Comparison of ENCODE assay signal across 13 mouse cellular contexts in genomic region chr12:80224241-80224731, GRCm38 (mm10). TPM values are rescaled to one million over a fixed set of nuclear protein-coding genes. Genes with fewer than 3 reads are reported as not detected.
DNase-seq lines count a peak whose midpoint lies in the region; ATAC-seq and TF ChIP-seq lines count a peak whose summit lies in the region.
"Had no signal": no experiment of that assay in that cellular context is flagged by ENCODE, and none has a peak within 500 bp of the region (broad histone marks: within the 10 kb centered on the region; RNA-seq: fewer than 3 reads in every experiment).

No protein-coding gene starts in this region.

- peaks cover 14% of the 10 kb centered on the region for H3K36me3 ChIP-seq in forebrain, embryonic 10.5 days (replicated peaks)
- H3K36me3 ChIP-seq in forebrain, embryonic 12.5 days (replicated peaks): no peaks in the 10 kb centered on the region
- no peaks in the 10 kb centered on the region for H3K36me3 ChIP-seq in kidney, postnatal 0 days (ENCODE audit: insufficient read depth, low read length)
- H3K36me3 ChIP-seq in embryonic facial prominence, embryonic 14.5 days (ENCODE audit: control insufficient read depth, insufficient read depth, low read length): no peaks in the 10 kb centered on the region
- no peaks in the 10 kb centered on the region; the same call in 1 of the 2 replicates for H3K36me3 ChIP-seq in stomach, embryonic 14.5 days (ENCODE audit: control insufficient read depth, insufficient read depth, low read length)
- H3K36me3 ChIP-seq: G1E; liver, embryonic 12.5 days had no signal

- no peak overlapping the region for H3K9ac ChIP-seq in forebrain, embryonic 12.5 days
- peak overlapping the region; percentile 13; the same call in 1 of the 2 replicates for H3K9ac ChIP-seq in kidney, postnatal 0 days (ENCODE audit: low read depth, low read length)
- H3K9ac ChIP-seq in embryonic facial prominence, embryonic 14.5 days (ENCODE audit: low read depth, low read length): 0 out of 2 replicates have a peak overlapping the region, but pooled peaks have one; percentile 21
- H3K9ac ChIP-seq in stomach, embryonic 14.5 days (replicated peaks; ENCODE audit: low read depth, low read length): no peak overlapping the region
- H3K9ac ChIP-seq: liver, embryonic 12.5 days had no signal

- no peaks in the 10 kb centered on the region for H3K9me3 ChIP-seq in forebrain, embryonic 10.5 days
- H3K9me3 ChIP-seq in forebrain, embryonic 12.5 days: no peaks in the 10 kb centered on the region
- no peaks in the 10 kb centered on the region for H3K9me3 ChIP-seq in kidney, postnatal 0 days (replicated peaks; ENCODE audit: low read length)
- H3K9me3 ChIP-seq in embryonic facial prominence, embryonic 14.5 days (ENCODE audit: control insufficient read depth, low read length): no peaks in the 10 kb centered on the region
- H3K9me3 ChIP-seq in stomach, embryonic 14.5 days (ENCODE audit: control insufficient read depth, low read depth, low read length): no peaks in the 10 kb centered on the region
- H3K9me3 ChIP-seq: G1E; liver, embryonic 12.5 days had no signal

- H3K4me2 ChIP-seq in forebrain, embryonic 12.5 days: no peak overlapping the region
- no peak overlapping the region for H3K4me2 ChIP-seq in kidney, postnatal 0 days (ENCODE audit: low read length)
- no peak overlapping the region for H3K4me2 ChIP-seq in embryonic facial prominence, embryonic 14.5 days (ENCODE audit: low read depth, low read length)
- no peak overlapping the region for H3K4me2 ChIP-seq in stomach, embryonic 14.5 days (replicated peaks; ENCODE audit: low read depth, low read length)
- H3K4me2 ChIP-seq: liver, embryonic 12.5 days had no signal

- H3K27me3 ChIP-seq in forebrain, embryonic 10.5 days (ENCODE audit: poor library complexity, severe bottlenecking): no peaks in the 10 kb centered on the region
- no peaks in the 10 kb centered on the region for H3K27me3 ChIP-seq in forebrain, embryonic 12.5 days
- H3K27me3 ChIP-seq in kidney, postnatal 0 days (ENCODE audit: insufficient read depth, low read length): no peaks in the 10 kb centered on the region
- no peaks in the 10 kb centered on the region for H3K27me3 ChIP-seq in embryonic facial prominence, embryonic 14.5 days (replicated peaks; ENCODE audit: control insufficient read depth, insufficient read depth, low read length)
- no peaks in the 10 kb centered on the region for H3K27me3 ChIP-seq in stomach, embryonic 14.5 days (ENCODE audit: control insufficient read depth, insufficient read depth, low read length)
- H3K27me3 ChIP-seq: liver, embryonic 12.5 days had no signal

- H3K4me1 ChIP-seq in forebrain, embryonic 10.5 days: peaks cover 47% of the 10 kb centered on the region
- H3K4me1 ChIP-seq in forebrain, embryonic 12.5 days: peaks cover 40% of the 10 kb centered on the region
- peaks cover 32% of the 10 kb centered on the region for H3K4me1 ChIP-seq in kidney, postnatal 0 days (replicated peaks; ENCODE audit: insufficient read depth, low read length)
- peaks cover 59% of the 10 kb centered on the region for H3K4me1 ChIP-seq in embryonic facial prominence, embryonic 14.5 days (ENCODE audit: control insufficient read depth, insufficient read depth, low read length)
- H3K4me1 ChIP-seq in stomach, embryonic 14.5 days (ENCODE audit: control insufficient read depth, insufficient read depth, low read length): peaks cover 68% of the 10 kb centered on the region

- DNase-seq in forebrain, embryonic 10.5 days (ENCODE audit: extremely low spot score, low spot score): no peak
- DNase-seq in kidney, postnatal 0 days (ENCODE audit: low spot score): no peak
- DNase-seq in kidney, adult 18-20 months: no peak
- DNase-seq in embryonic facial prominence, embryonic 14.5 days (ENCODE audit: low spot score): peak; percentile 33
- no peak for DNase-seq in spleen, postnatal 36 days (ENCODE audit: low spot score in 2 of 2)
- DNase-seq in spleen, postnatal 4 days (ENCODE audit: low spot score in 2 of 2): no peak

- peak overlapping the region; percentile 12; the same call in 1 of the 2 replicates for H3K27ac ChIP-seq in forebrain, embryonic 10.5 days
- no peak overlapping the region for H3K27ac ChIP-seq in forebrain, embryonic 12.5 days
- no peak overlapping the region for H3K27ac ChIP-seq in kidney, postnatal 0 days
- H3K27ac ChIP-seq in embryonic facial prominence, embryonic 14.5 days (replicated peaks; ENCODE audit: low read depth, low read length): 0 out of 2 replicates have a peak overlapping the region, but pooled peaks have one; percentile 17
- peak overlapping the region; percentile 71 for H3K27ac ChIP-seq in stomach, embryonic 14.5 days (ENCODE audit: low read length)
- H3K27ac ChIP-seq: left cerebral cortex, adult 2 months; liver, embryonic 12.5 days; macrophage had no signal

- no peak for ATAC-seq in forebrain, embryonic 12.5 days (ENCODE audit: low FRiP score)
- no peak for ATAC-seq in kidney, postnatal 0 days (replicated peaks; ENCODE audit: low FRiP score, low read depth)
- ATAC-seq in embryonic facial prominence, embryonic 14.5 days (ENCODE audit: low read depth): peak; percentile 55; the same call in 1 of the 2 replicates
- ATAC-seq in stomach, embryonic 14.5 days (ENCODE audit: insufficient number of reproducible peaks, insufficient read depth, low FRiP score, low read depth): no peak
- ATAC-seq: inflammation-experienced regulatory T-cells, adult 6 months; liver, embryonic 12.5 days had no signal

- WGBS in forebrain, embryonic 10.5 days: 56% methylated on average over 8 of the region's 8 CpGs
- 50% methylated on average over 8 of the region's 8 CpGs for WGBS in forebrain, embryonic 12.5 days
- WGBS in kidney, postnatal 0 days: 52% methylated on average over 8 of the region's 8 CpGs
- WGBS in embryonic facial prominence, embryonic 14.5 days: 48% methylated on average over 8 of the region's 8 CpGs
- 46% methylated on average over 8 of the region's 8 CpGs for WGBS in stomach, embryonic 14.5 days

- TF ChIP-seq CTCF in kidney, postnatal 0 days (IDR thresholded peaks at IDR 0.05; ENCODE audit: low read depth): no peak

- no peak overlapping the region for H3K4me3 ChIP-seq in forebrain, embryonic 10.5 days
- no peak overlapping the region for H3K4me3 ChIP-seq in forebrain, embryonic 12.5 days (replicated peaks)
- no peak overlapping the region for H3K4me3 ChIP-seq in kidney, postnatal 0 days (replicated peaks; ENCODE audit: low read depth, low read length)
- no peak overlapping the region for H3K4me3 ChIP-seq in embryonic facial prominence, embryonic 14.5 days (ENCODE audit: low read depth, low read length)
- H3K4me3 ChIP-seq in stomach, embryonic 14.5 days (ENCODE audit: low read depth, low read length): no peak overlapping the region
- H3K4me3 ChIP-seq: left cerebral cortex, adult 2 months; liver, embryonic 12.5 days had no signal

RNA-seq across cellular contexts. Expression of gene Actn1, which starts 35.9 kb away (rescaled TPM):
- 27.8 and 29.2 TPM in 2 replicates for polyA plus RNA-seq in forebrain, embryonic 10.5 days (2016; fragmentation: Nextera tagmentation; extraction: Ambion mirVana)
- 18.5 and 21.9 TPM in 2 replicates for polyA plus RNA-seq in forebrain, embryonic 12.5 days (2016; fragmentation: Nextera tagmentation; extraction: Ambion mirVana)
- 32.5 and 37.1 TPM in 2 replicates for polyA plus RNA-seq in kidney, postnatal 0 days (2015; fragmentation: Nextera tagmentation; extraction: Ambion mirVana)
- polyA plus RNA-seq in embryonic facial prominence, embryonic 14.5 days (2014; fragmentation: Nextera tagmentation; extraction: Ambion mirVana): 33.0 and 34.6 TPM in 2 replicates
- 80.4 and 81.7 TPM in 2 replicates for polyA plus RNA-seq in stomach, embryonic 14.5 days (2014; fragmentation: Nextera tagmentation; extraction: Ambion mirVana)

Comparison
In these comparisons a context has a peak if more than half of its experiments do, and no peak if none do; other contexts are left out.
1. H3K27ac ChIP-seq: peak in forebrain, embryonic 10.5 days (single experiment), embryonic facial prominence, embryonic 14.5 days (single experiment) and stomach, embryonic 14.5 days (single experiment); none in forebrain, embryonic 12.5 days (single experiment) and kidney, postnatal 0 days (single experiment).
2. H3K9ac ChIP-seq: peak in kidney, postnatal 0 days (single experiment) and embryonic facial prominence, embryonic 14.5 days (single experiment); none in forebrain, embryonic 12.5 days (single experiment) and stomach, embryonic 14.5 days (single experiment).